Mouse (Mus musculus) midbrain, postnatal 0 days (tissue): ENCODE measurements around the gene Cmtr1. TPM values are rescaled to one million over a fixed set of nuclear protein-coding genes. Genes with fewer than 3 reads are reported as not detected.

ENCODE experiments used
- ATAC-seq: fragments of 200-750 bp; cut with Nextera tagmentation; 2 replicates; pipeline ENCODE4 v1.8.0; 2017; ENCODE audit warnings: moderate number of reproducible peaks, mild to moderate bottlenecking, moderate TSS enrichment, moderate library complexity; ENCODE audit not compliant: low FRiP score
- DNase-seq: peaks from one replicate; pipeline ENCODE4 v3.0.0-alpha.2; 2015; ENCODE audit warnings: low spot score
- H3K27ac ChIP-seq: fragments of 300-500 bp; sonication (generic); 2 replicates; pipeline ENCODE4 v1.5.1; 2014; ENCODE audit warnings: low read depth, mild to moderate bottlenecking, low read length, mixed read lengths
- H3K27me3 ChIP-seq: fragments of 300-500 bp; sonication (generic); 2 replicates; pipeline ENCODE4 v1.6.1; 2014; ENCODE audit warnings: low read length, control low read depth, mixed read lengths; ENCODE audit not compliant: insufficient read depth
- H3K36me3 ChIP-seq: fragments of 300-500 bp; sonication (generic); 2 replicates; pipeline ENCODE4 v1.6.1; 2014; ENCODE audit warnings: low read length, control low read depth, mixed read lengths; ENCODE audit not compliant: insufficient read depth
- H3K4me1 ChIP-seq: fragments of 300-500 bp; sonication (generic); 2 replicates; pipeline ENCODE4 v1.6.1; 2014; ENCODE audit warnings: mild to moderate bottlenecking, control low read depth, antibody characterized with exemption, low read length, mixed read lengths; ENCODE audit not compliant: insufficient read depth
- H3K4me2 ChIP-seq: fragments of 300-500 bp; sonication (generic); 2 replicates; pipeline ENCODE4 v1.6.1; 2014; ENCODE audit warnings: low read depth, mild to moderate bottlenecking, low read length, mixed read lengths; ENCODE audit not compliant: poor library complexity, severe bottlenecking
- H3K4me3 ChIP-seq: fragments of 300-500 bp; sonication (generic); 2 replicates; pipeline ENCODE4 v1.5.1; 2014; ENCODE audit warnings: low read depth, mild to moderate bottlenecking, low read length, moderate library complexity
- H3K9ac ChIP-seq: fragments of 300-500 bp; sonication (generic); replicated peaks from 2 replicates; pipeline ENCODE4 v1.6.1; 2014; ENCODE audit warnings: mild to moderate bottlenecking, low read length, moderate library complexity, mixed read lengths; ENCODE audit not compliant: poor library complexity, severe bottlenecking
- H3K9me3 ChIP-seq: fragments of 300-500 bp; sonication (generic); 2 replicates; pipeline ENCODE4 v1.6.1; 2016; ENCODE audit warnings: low read length, control low read depth
- CTCF ChIP-seq: IDR thresholded peaks from 2 replicates; pipeline ENCODE4 v1.5.1; 2016; ENCODE audit warnings: antibody characterized with exemption, mild to moderate bottlenecking
- WGBS: fragments of 180-500 bp; shearing (Covaris S2); extraction: QIAGEN DNeasy Blood & Tissue Kit; methylation state at CpG from one replicate; pipeline ENCODE4 v1.1.7; 2014; 5-methylcytosine and 5-hydroxymethylcytosine counted together
- polyA plus RNA-seq: library from polyadenylated mRNA; unstranded; fragments of >200 nt; fragmentation: Nextera tagmentation; extraction: Ambion mirVana; gene quantifications from 2 replicates; pipeline ENCODE4 v1.2.1, GENCODE M21; 2015
- total RNA-seq: library from RNA; depleted of rRNA; stranded (reverse); fragments of >200 nt; gene quantifications from 2 replicates; pipeline ENCODE4 v1.2.3, GENCODE M21; 2014

Cmtr1 gene
- total and polyA plus RNA-seq, 2 experiments from 2014 or later: 58.5 to 105 TPM

DNA sequence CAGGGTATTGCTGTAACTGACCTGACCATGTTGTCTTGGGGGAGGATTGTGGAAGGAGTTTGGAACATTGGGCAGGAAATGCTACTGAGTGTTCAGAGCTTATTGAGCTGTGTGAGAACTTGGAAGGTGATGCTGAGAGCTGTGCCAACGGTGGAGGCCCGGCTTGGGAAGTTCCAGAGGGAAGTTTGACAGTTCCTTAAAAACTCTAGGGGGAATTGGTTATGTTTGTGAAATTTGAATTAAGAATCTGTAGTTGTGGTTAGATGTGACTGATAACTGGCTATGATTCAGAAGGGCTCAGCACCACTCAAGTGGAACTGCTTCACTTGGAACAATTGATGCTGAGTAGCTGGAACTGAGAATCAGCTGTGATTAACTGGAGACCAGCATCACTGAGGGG lies 10.6 kb downstream of the Cmtr1 start:
- H3K4me3 ChIP-seq: no peak overlapping the region
- ATAC-seq (no peak), DNase-seq (peak; percentile 13)
- WGBS: 80% methylated on average over 2 of the region's 2 CpGs
- H3K9me3 ChIP-seq: no peaks in the 10 kb centered on the region
- TF ChIP-seq CTCF: no peak
- no peak overlapping the region for H3K9ac ChIP-seq
- H3K36me3 ChIP-seq: peaks cover 27% of the 10 kb centered on the region
- no peak overlapping the region for H3K27ac ChIP-seq
- H3K4me2 ChIP-seq: no peak overlapping the region
- no peaks in the 10 kb centered on the region for H3K27me3 ChIP-seq
- 0 out of 2 replicates have a peak, but pooled peaks cover 5% of the 10 kb centered on the region for H3K4me1 ChIP-seq

DNA sequence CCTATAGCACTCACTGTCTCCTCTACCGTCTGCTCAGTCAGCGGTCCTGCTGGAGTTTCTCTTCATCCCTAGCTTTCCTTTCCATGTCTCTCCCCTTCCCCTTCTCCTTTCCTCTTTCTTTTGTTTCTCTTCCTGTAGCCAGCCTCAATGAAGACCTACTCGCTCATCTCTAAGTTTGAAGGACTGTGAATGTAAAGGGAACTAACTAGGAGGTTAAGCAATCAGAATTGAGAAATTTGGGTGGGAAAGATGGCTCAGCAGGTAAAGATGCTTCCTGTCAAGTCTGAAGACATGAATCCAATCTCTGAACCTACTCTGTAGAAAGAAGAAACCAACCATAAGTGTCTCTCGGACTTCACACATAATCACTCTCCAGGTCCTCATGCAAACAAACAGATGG lies 12.9 kb downstream of the Cmtr1 start:
- H3K27me3 ChIP-seq: no peaks in the 10 kb centered on the region

DNA sequence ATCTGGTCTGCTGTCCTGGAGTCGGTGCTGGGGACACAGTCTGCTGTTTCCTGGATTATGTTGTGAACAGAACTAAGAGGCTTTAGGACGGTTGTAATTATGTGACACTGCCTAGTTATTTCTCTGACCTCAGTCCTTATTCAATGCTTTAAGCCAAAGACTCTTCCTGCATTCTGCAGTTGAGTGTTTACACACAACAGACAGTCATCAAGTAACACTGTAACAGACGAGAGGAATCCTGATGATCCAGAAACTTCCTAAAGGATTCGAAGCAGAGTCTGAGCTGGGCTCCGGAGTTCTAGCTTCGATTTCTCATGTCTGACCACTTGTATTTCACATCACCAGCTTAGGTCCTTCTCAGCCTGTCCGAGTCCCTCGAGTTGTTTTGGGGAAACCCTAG lies 18.1 kb downstream of the Cmtr1 start:
- ATAC-seq: no peak
- no peak for TF ChIP-seq CTCF

More for the DNA sequence above, 12.9 kb downstream of the Cmtr1 start:
- TF ChIP-seq CTCF: no peak
- peaks cover 44% of the 10 kb centered on the region for H3K36me3 ChIP-seq
- H3K27ac ChIP-seq: no peak overlapping the region
- H3K9me3 ChIP-seq: no peaks in the 10 kb centered on the region
- DNase-seq (no peak), ATAC-seq (no peak)
- H3K9ac ChIP-seq: no peak overlapping the region
- H3K4me2 ChIP-seq: no peak overlapping the region
- no peak overlapping the region for H3K4me3 ChIP-seq
- 0 out of 2 replicates have a peak, but pooled peaks cover 1% of the 10 kb centered on the region for H3K4me1 ChIP-seq
- WGBS: 99% methylated on average over 4 of the region's 4 CpGs

DNA sequence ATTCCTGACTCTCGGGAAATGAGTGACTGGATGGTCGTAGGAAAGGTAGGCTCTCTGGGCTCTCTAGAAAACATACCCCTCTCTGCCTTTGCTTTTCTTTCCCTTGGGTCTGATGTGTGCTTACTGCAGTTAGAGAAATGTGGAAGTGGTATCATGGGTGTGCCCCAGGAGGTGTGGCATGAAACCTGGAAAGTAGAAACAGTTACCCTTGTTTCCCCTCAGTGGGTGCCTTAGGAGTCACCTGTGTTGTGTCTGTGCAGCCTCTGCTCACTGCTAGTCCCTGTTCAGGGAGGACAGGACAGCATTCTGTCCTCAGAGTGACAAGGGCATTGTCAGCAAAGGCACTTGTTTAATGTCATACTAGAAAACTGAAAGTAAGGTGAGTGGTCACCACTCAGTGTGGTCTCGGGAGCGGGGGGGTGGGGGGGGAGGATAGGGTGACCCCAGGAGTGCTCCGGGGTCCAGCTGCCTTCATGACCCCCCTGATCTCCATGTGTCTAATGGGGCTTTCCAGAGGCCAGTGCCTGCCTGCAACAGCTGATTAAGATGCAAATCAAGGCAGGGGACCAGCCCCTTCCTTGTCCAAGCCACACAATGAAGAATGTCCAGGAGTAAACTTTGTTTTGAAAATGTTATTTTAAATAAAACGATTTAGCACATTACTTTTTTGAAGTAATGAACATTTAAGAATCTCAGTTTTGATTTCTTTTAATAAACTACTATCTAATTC lies 18.8 kb downstream of the Cmtr1 start:
- Histone ChIP-seq H3K4me3 (no peak overlapping the region), H3K36me3 (peaks cover 73% of the 10 kb centered on the region), H3K9me3 (no peaks in the 10 kb centered on the region), H3K27ac (no peak overlapping the region), H3K4me1 (no peaks in the 10 kb centered on the region), H3K27me3 (no peaks in the 10 kb centered on the region), H3K9ac (no peak overlapping the region), H3K4me2 (no peak overlapping the region)
- DNase-seq (no peak), ATAC-seq (no peak)
- TF ChIP-seq CTCF: no peak
- WGBS: 82% methylated on average over 6 of the region's 6 CpGs

More for the DNA sequence above, 18.1 kb downstream of the Cmtr1 start:
- Histone ChIP-seq H3K4me1 (no peaks in the 10 kb centered on the region), H3K36me3 (peaks cover 77% of the 10 kb centered on the region), H3K4me2 (no peak overlapping the region), H3K27ac (no peak overlapping the region), H3K27me3 (no peaks in the 10 kb centered on the region), H3K4me3 (no peak overlapping the region), H3K9ac (no peak overlapping the region), H3K9me3 (no peaks in the 10 kb centered on the region)
- no peak for DNase-seq
- 86% methylated on average over 8 of the region's 8 CpGs for WGBS

DNA sequence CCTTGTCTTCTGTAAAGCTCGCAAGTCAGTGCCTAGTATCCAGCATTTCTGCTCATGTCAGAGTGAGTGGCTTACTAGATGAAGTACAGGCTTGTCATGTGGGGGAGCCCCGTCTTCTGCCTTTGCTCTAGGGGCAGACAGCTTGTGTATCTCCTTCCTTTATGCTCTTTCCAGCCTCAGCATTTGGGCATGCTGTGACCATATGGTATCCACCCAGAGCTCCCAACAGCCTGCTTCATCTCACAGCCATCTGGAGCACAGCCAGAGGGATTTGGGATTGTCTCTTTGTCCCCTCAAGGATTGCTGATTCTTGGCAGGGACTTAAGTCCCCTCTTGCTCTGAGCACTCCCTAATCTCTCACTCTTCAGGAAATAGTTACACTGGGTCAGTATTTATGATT lies 19.8 kb downstream of the Cmtr1 start:
- Histone ChIP-seq H3K9ac (no peak overlapping the region), H3K4me1 (no peaks in the 10 kb centered on the region), H3K4me2 (no peak overlapping the region), H3K9me3 (no peaks in the 10 kb centered on the region), H3K36me3 (peaks cover 74% of the 10 kb centered on the region), H3K27ac (no peak overlapping the region), H3K27me3 (no peaks in the 10 kb centered on the region), H3K4me3 (no peak overlapping the region)
- WGBS: 53% methylated on average over 2 of the region's 2 CpGs
- no peak for TF ChIP-seq CTCF
- DNase-seq (peak; percentile 92), ATAC-seq (no peak)

DNA sequence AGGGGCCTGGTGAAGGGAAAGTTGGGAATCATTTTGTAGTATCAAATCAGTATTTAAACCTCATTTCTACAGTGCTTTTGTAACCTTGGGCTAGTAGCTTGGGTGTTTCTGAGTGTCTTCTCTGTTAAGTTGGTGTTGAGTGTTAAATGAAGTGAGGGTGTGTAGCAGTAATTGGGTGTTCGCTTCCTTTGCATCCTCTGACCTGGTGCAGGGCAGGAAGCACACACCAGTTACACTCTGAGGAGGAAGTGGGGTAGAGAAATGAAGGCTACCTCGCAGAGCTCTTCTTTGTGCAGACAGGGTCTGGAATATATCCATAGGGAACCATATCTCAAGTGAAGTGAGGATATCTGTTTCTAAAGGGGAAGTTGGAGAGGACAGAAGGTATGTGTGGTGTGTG lies 20.5 kb downstream of the Cmtr1 start:
- no peak overlapping the region for H3K27ac ChIP-seq
- ATAC-seq (no peak), DNase-seq (no peak)
- H3K27me3 ChIP-seq: no peaks in the 10 kb centered on the region
- TF ChIP-seq CTCF: no peak
- no peaks in the 10 kb centered on the region for H3K9me3 ChIP-seq
- H3K9ac ChIP-seq: no peak overlapping the region
- H3K4me3 ChIP-seq: no peak overlapping the region
- 93% methylated on average over 2 of the region's 2 CpGs for WGBS
- H3K36me3 ChIP-seq: peaks cover 75% of the 10 kb centered on the region
- no peak overlapping the region for H3K4me2 ChIP-seq
- H3K4me1 ChIP-seq: no peaks in the 10 kb centered on the region
